21 mouse cellular contexts compared by ENCODE assay signal in genomic region chr3:28775361-28775760, GRCm38 (mm10). TPM values are rescaled to one million over a fixed set of nuclear protein-coding genes. Genes with fewer than 3 reads are reported as not detected.
A peak's percentile ranks its signal among the peaks of the same experiment; 100 is the strongest.
DNase-seq lines count a peak whose midpoint lies in the region; ATAC-seq and TF ChIP-seq lines count a peak whose summit lies in the region.
"Had no signal": no experiment of that assay in that cellular context is flagged by ENCODE, and none has a peak within 500 bp of the region (broad histone marks: within the 10 kb centered on the region; RNA-seq: fewer than 3 reads in every experiment).

No protein-coding gene starts in this region.

- TF ChIP-seq POLR2A in MEL (IDR thresholded peaks at IDR 0.05; ENCODE audit: control insufficient read depth in 1 of 2, insufficient read depth in 1 of 2, low read depth in 1 of 2, low read length in 2 of 2, poor library complexity in 1 of 2): no peak

- H3K36me3 ChIP-seq in heart, embryonic 12.5 days: no peaks in the 10 kb centered on the region
- H3K36me3 ChIP-seq in MEL (ENCODE audit: control insufficient read depth in 1 of 2, insufficient read depth in 2 of 2, low read length in 2 of 2): peaks cover 0 to 17% of the 10 kb centered on the region in 2 experiments; a peak in 2 of 4 replicates
- H3K36me3 ChIP-seq in erythroblast, embryonic 14.5 days (ENCODE audit: control insufficient read depth): peaks cover 3% of the 10 kb centered on the region
- no peaks in the 10 kb centered on the region for H3K36me3 ChIP-seq in liver, embryonic 16.5 days (ENCODE audit: control insufficient read depth, insufficient read depth)
- no peaks in the 10 kb centered on the region for H3K36me3 ChIP-seq in forebrain, embryonic 15.5 days
- H3K36me3 ChIP-seq: intestine, embryonic 15.5 days; lung, embryonic 15.5 days had no signal

- no peak for TF ChIP-seq RAD21 in MEL (IDR thresholded peaks at IDR 0.05; ENCODE audit: low read depth, low read length)

- TF ChIP-seq EP300 in MEL (IDR thresholded peaks at IDR 0.05; ENCODE audit: low read depth in 1 of 2, low read length in 2 of 2): peak; percentile 88 to 89

- H3K4me2 ChIP-seq in heart, embryonic 12.5 days: peak overlapping the region; percentile 22; the same call in 1 of the 2 replicates
- peak overlapping the region; percentile 86 for H3K4me2 ChIP-seq in liver, embryonic 16.5 days (ENCODE audit: low read depth, low read length)
- no peak overlapping the region for H3K4me2 ChIP-seq in forebrain, embryonic 15.5 days (replicated peaks)
- H3K4me2 ChIP-seq: hindbrain, embryonic 14.5 days; intestine, embryonic 15.5 days; lung, embryonic 15.5 days had no signal

- H3K4me1 ChIP-seq in heart, embryonic 12.5 days (replicated peaks): peaks cover 11% of the 10 kb centered on the region
- H3K4me1 ChIP-seq in MEL (ENCODE audit: control insufficient read depth in 1 of 2, insufficient read depth in 2 of 2, low read length in 2 of 2): peaks cover 6 to 13% of the 10 kb centered on the region in 2 experiments
- H3K4me1 ChIP-seq in erythroblast, embryonic 14.5 days (ENCODE audit: control insufficient read depth): peaks cover 54% of the 10 kb centered on the region
- peaks cover 28% of the 10 kb centered on the region for H3K4me1 ChIP-seq in liver, embryonic 16.5 days (ENCODE audit: control insufficient read depth, low read depth, low read length)
- H3K4me1 ChIP-seq in forebrain, embryonic 15.5 days: no peaks in the 10 kb centered on the region
- H3K4me1 ChIP-seq: intestine, embryonic 15.5 days; lung, embryonic 15.5 days had no signal

- WGBS in heart, embryonic 12.5 days: 43% methylated on average over 7 of the region's 7 CpGs
- 27% methylated on average over 7 of the region's 7 CpGs for WGBS in liver, embryonic 16.5 days (ENCODE audit: insufficient replicate concordance)
- 93% methylated on average over 7 of the region's 7 CpGs for WGBS in forebrain, embryonic 15.5 days

- H3K27me3 ChIP-seq in heart, embryonic 12.5 days (replicated peaks): no peaks in the 10 kb centered on the region
- no peaks in the 10 kb centered on the region for H3K27me3 ChIP-seq in MEL (ENCODE audit: control insufficient read depth in 1 of 2, insufficient read depth in 2 of 2, low read length in 2 of 2)
- no peaks in the 10 kb centered on the region for H3K27me3 ChIP-seq in erythroblast, embryonic 14.5 days (ENCODE audit: control insufficient read depth)
- no peaks in the 10 kb centered on the region for H3K27me3 ChIP-seq in liver, embryonic 16.5 days (ENCODE audit: control insufficient read depth, insufficient read depth, low read depth, low read length)
- no peaks in the 10 kb centered on the region for H3K27me3 ChIP-seq in forebrain, embryonic 15.5 days
- H3K27me3 ChIP-seq: intestine, embryonic 15.5 days; lung, embryonic 15.5 days had no signal

- H3K4me3 ChIP-seq in heart, embryonic 12.5 days: no peak overlapping the region
- H3K4me3 ChIP-seq in MEL (ENCODE audit: control insufficient read depth in 1 of 2, insufficient read depth in 1 of 2, low read depth in 2 of 2, low read length in 2 of 2): no peak overlapping the region
- peak overlapping the region; percentile 61 for H3K4me3 ChIP-seq in erythroblast, embryonic 14.5 days (replicated peaks)
- H3K4me3 ChIP-seq in liver, embryonic 16.5 days (ENCODE audit: low read depth, low read length): peak overlapping the region; percentile 42
- H3K4me3 ChIP-seq in forebrain, embryonic 15.5 days: no peak overlapping the region
- H3K4me3 ChIP-seq: intestine, embryonic 15.5 days; layer of hippocampus, adult 2 months; lung, embryonic 15.5 days had no signal

- no peak for ATAC-seq in heart, embryonic 12.5 days (ENCODE audit: insufficient number of reproducible peaks, low FRiP score)
- ATAC-seq in liver, embryonic 16.5 days (ENCODE audit: low read depth): peak; percentile 75
- ATAC-seq in cerebellum, adult (ENCODE audit: insufficient number of reproducible peaks, low FRiP score, low TSS enrichment): no peak
- no peak for ATAC-seq in forebrain, embryonic 15.5 days (replicated peaks)
- ATAC-seq: forebrain, postnatal 0 days had no signal

- DNase-seq in heart, postnatal 25 days (ENCODE audit: low spot score): no peak
- DNase-seq in MEL (ENCODE audit: low read depth, low spot score): peak; percentile 78
- no peak for DNase-seq in retina, embryonic 14.5 days (ENCODE audit: low spot score)
- DNase-seq: adrenal gland, postnatal 14 days; cerebellum, postnatal 14 days; forebrain, postnatal 0 days; gastrocnemius, postnatal 10 days; heart, adult 18-20 months; heart, postnatal 10 days; kidney, postnatal 10 days; midbrain, embryonic 14.5 days; thymus, postnatal 25 days had no signal

- no peak overlapping the region for H3K27ac ChIP-seq in heart, embryonic 12.5 days (ENCODE audit: poor library complexity, severe bottlenecking)
- H3K27ac ChIP-seq in MEL (ENCODE audit: control insufficient read depth, low read depth, low read length): peak overlapping the region; percentile 78
- H3K27ac ChIP-seq in liver, embryonic 16.5 days (ENCODE audit: low read length): peak overlapping the region; percentile 100
- H3K27ac ChIP-seq in forebrain, embryonic 15.5 days (replicated peaks): no peak overlapping the region
- H3K27ac ChIP-seq: hindbrain, embryonic 14.5 days; intestine, embryonic 15.5 days; layer of hippocampus, adult 2 months; lung, embryonic 15.5 days had no signal

- no peak overlapping the region for H3K9ac ChIP-seq in heart, embryonic 12.5 days
- peak overlapping the region; percentile 35 for H3K9ac ChIP-seq in MEL (ENCODE audit: control insufficient read depth, low read depth, low read length, poor library complexity, severe bottlenecking)
- peak overlapping the region; percentile 64 for H3K9ac ChIP-seq in liver, embryonic 16.5 days (ENCODE audit: low read depth, low read length)
- H3K9ac ChIP-seq in forebrain, embryonic 15.5 days (replicated peaks): no peak overlapping the region
- H3K9ac ChIP-seq: forebrain, postnatal 0 days; hindbrain, embryonic 14.5 days; intestine, embryonic 15.5 days; lung, embryonic 15.5 days had no signal

- 0 out of 2 replicates have a peak, but pooled peaks cover 3% of the 10 kb centered on the region for H3K9me3 ChIP-seq in heart, embryonic 12.5 days (replicated peaks)
- H3K9me3 ChIP-seq in MEL (replicated peaks; ENCODE audit: insufficient read depth, low read length): no peaks in the 10 kb centered on the region
- 0 out of 2 replicates have a peak, but pooled peaks cover 2% of the 10 kb centered on the region for H3K9me3 ChIP-seq in erythroblast, embryonic 14.5 days (ENCODE audit: control insufficient read depth, low read length)
- H3K9me3 ChIP-seq in liver, embryonic 16.5 days (replicated peaks; ENCODE audit: control insufficient read depth, low read length): no peaks in the 10 kb centered on the region
- no peaks in the 10 kb centered on the region for H3K9me3 ChIP-seq in forebrain, embryonic 15.5 days
- H3K9me3 ChIP-seq: intestine, embryonic 15.5 days; lung, embryonic 15.5 days had no signal

- no peaks in the 10 kb centered on the region for H3K79me2 ChIP-seq in MEL (ENCODE audit: control insufficient read depth, insufficient read depth, low read length, poor library complexity)

- intact Hi-C loops in heart, postnatal 25 days (cut with DNase I): no loop called here

- TF ChIP-seq CTCF in MEL (IDR thresholded peaks at IDR 0.05 in 2 of 3, conservative IDR thresholded peaks at IDR 0.05 in 1 of 3; ENCODE audit: control insufficient read depth in 1 of 3, insufficient read depth in 1 of 3, low read depth in 2 of 3, low read length in 3 of 3, poor library complexity in 1 of 3, severe bottlenecking in 1 of 3): no peak

TF ChIP-seq in MEL, 35 proteins besides CTCF, POLR2A, EP300 and RAD21 (continues in another document):
- TF ChIP-seq MXI1 (IDR thresholded peaks at IDR 0.05; ENCODE audit: low read depth, low read length): no peak
- TF ChIP-seq USF2 (IDR thresholded peaks at IDR 0.05; ENCODE audit: borderline replicate concordance in 1 of 2, insufficient read depth in 1 of 2, low read depth in 1 of 2, low read length in 2 of 2): no peak
- no peak for TF ChIP-seq MEF2A (IDR thresholded peaks at IDR 0.05; ENCODE audit: extremely low read depth, insufficient replicate concordance, low read depth, low read length, poor library complexity, severe bottlenecking)
- TF ChIP-seq MYB (IDR thresholded peaks at IDR 0.05; ENCODE audit: low read depth, low read length): no peak
- TF ChIP-seq TAL1 (IDR thresholded peaks at IDR 0.05; ENCODE audit: low read length): peak; percentile 81
- TF ChIP-seq SIN3A (IDR thresholded peaks at IDR 0.05; ENCODE audit: low read length): peak; percentile 82
- peak; percentile 95 for TF ChIP-seq GATA1 (IDR thresholded peaks at IDR 0.05; ENCODE audit: low read depth, low read length)
- TF ChIP-seq CHD2 (IDR thresholded peaks at IDR 0.05; ENCODE audit: low read length): no peak
- TF ChIP-seq ZMIZ1 (IDR thresholded peaks at IDR 0.05; ENCODE audit: low read depth, low read length): no peak
- no peak for TF ChIP-seq MAZ (IDR thresholded peaks at IDR 0.05; ENCODE audit: low read depth, low read length)
- TF ChIP-seq KAT2A (conservative IDR thresholded peaks at IDR 0.05; ENCODE audit: low read depth, low read length): no peak
- TF ChIP-seq MAFK (IDR thresholded peaks at IDR 0.05; ENCODE audit: borderline replicate concordance, low read depth, low read length): no peak; the same call in 1 of the 2 replicates
- TF ChIP-seq POLR2AphosphoS5 (IDR thresholded peaks at IDR 0.05; ENCODE audit: borderline replicate concordance, low read depth, low read length): no peak

RNA-seq across cellular contexts. Expression of gene Eif5a2, which starts 5.7 kb away (rescaled TPM):
- polyA plus RNA-seq in heart, embryonic 12.5 days (2016; fragmentation: Nextera tagmentation; extraction: Ambion mirVana): 16.0 and 17.6 TPM in 2 replicates
- 1 to 10 TPM in 1 of 2 experiments, under 1 TPM in 1; 0.95 to 1.2 TPM for total RNA-seq in heart, postnatal 25 days (2021)
- 5.8 and 6.1 TPM in 2 replicates for total RNA-seq in MEL (2012; rRNA removed)
- 1 to 10 TPM in 1 of 2 experiments, not detected in 1; 7.3 TPM for polyA plus RNA-seq in MEL (2012; ENCODE audit: insufficient read depth in 1 of 2, insufficient read length in 2 of 2, low read depth in 1 of 2, low replicate concordance in 2 of 2, missing spikeins in 1 of 2)
- 0.05 and 0.10 TPM in 2 replicates for polyA plus RNA-seq in erythroblast, embryonic 14.5 days (2012)
- 4.8 and 5.6 TPM in 2 replicates for polyA plus RNA-seq in liver, embryonic 16.5 days (2015; fragmentation: Nextera tagmentation; extraction: Ambion mirVana)
- polyA plus RNA-seq in forebrain, embryonic 15.5 days (2015; fragmentation: Nextera tagmentation; extraction: Ambion mirVana): 7.8 and 7.9 TPM in 2 replicates

RNA-seq across cellular contexts. Expression of gene Rpl22l1, which starts 29.9 kb away (rescaled TPM):
- polyA plus RNA-seq in heart, embryonic 12.5 days (2016; fragmentation: Nextera tagmentation; extraction: Ambion mirVana): 328 and 330 TPM in 2 replicates
- 10 to 100 TPM; 91.5 to 95.1 TPM for total RNA-seq in heart, postnatal 25 days (2021)
- total RNA-seq in MEL (2012; rRNA removed): 97.8 and 305 TPM in 2 replicates
- 10 to 100 TPM in 1 of 2 experiments, not detected in 1; 84.5 TPM for polyA plus RNA-seq in MEL (2012; ENCODE audit: insufficient read depth in 1 of 2, insufficient read length in 2 of 2, low read depth in 1 of 2, low replicate concordance in 2 of 2, missing spikeins in 1 of 2)
- 2.0 and 3.1 TPM in 2 replicates for polyA plus RNA-seq in erythroblast, embryonic 14.5 days (2012)
- polyA plus RNA-seq in liver, embryonic 16.5 days (2015; fragmentation: Nextera tagmentation; extraction: Ambion mirVana): 171 and 200 TPM in 2 replicates
- 212 and 213 TPM in 2 replicates for polyA plus RNA-seq in forebrain, embryonic 15.5 days (2015; fragmentation: Nextera tagmentation; extraction: Ambion mirVana)

Comparison
In these comparisons a context has a peak if more than half of its experiments do, and no peak if none do; other contexts are left out.
1. H3K27ac ChIP-seq: peak in MEL (single experiment) and liver, embryonic 16.5 days (single experiment); none in heart, embryonic 12.5 days (single experiment) and forebrain, embryonic 15.5 days (single experiment).
2. H3K4me3 ChIP-seq: peak in erythroblast, embryonic 14.5 days (single experiment) and liver, embryonic 16.5 days (single experiment); none in heart, embryonic 12.5 days (single experiment), MEL (0 of 2) and forebrain, embryonic 15.5 days (single experiment).
3. H3K9ac ChIP-seq: peak in MEL (single experiment) and liver, embryonic 16.5 days (single experiment); none in heart, embryonic 12.5 days (single experiment) and forebrain, embryonic 15.5 days (single experiment).